Mouse (Mus musculus) hindbrain, postnatal 0 days (tissue): ENCODE data around the gene Rer1. TPM values are rescaled to one million over a fixed set of nuclear protein-coding genes. Genes with fewer than 3 reads are reported as not detected.
A peak's percentile ranks its signal among the peaks of the same experiment; 100 is the strongest.

Source experiments
- ATAC-seq: fragments of 200-750 bp; cut with Nextera tagmentation; 2 replicates; pipeline ENCODE4 v1.8.0; 2017; ENCODE audit warnings: mild to moderate bottlenecking, moderate TSS enrichment, moderate library complexity
- DNase-seq: peaks from one replicate; pipeline ENCODE4 v3.0.0-alpha.2; 2015; ENCODE audit warnings: low spot score
- H3K27ac ChIP-seq: fragments of 300-500 bp; sonication (generic); 2 replicates; pipeline ENCODE4 v1.5.1; 2014; ENCODE audit warnings: mild to moderate bottlenecking
- H3K27me3 ChIP-seq: fragments of 300-500 bp; sonication (generic); 2 replicates; pipeline ENCODE4 v1.6.1; 2014; ENCODE audit warnings: low read length, mixed read lengths; ENCODE audit not compliant: insufficient read depth
- H3K36me3 ChIP-seq: fragments of 300-500 bp; sonication (generic); 2 replicates; pipeline ENCODE4 v1.6.1; 2014; ENCODE audit warnings: low read length, mixed read lengths; ENCODE audit not compliant: insufficient read depth
- H3K4me1 ChIP-seq: fragments of 300-500 bp; sonication (generic); 2 replicates; pipeline ENCODE4 v1.6.1; 2014; ENCODE audit warnings: antibody characterized with exemption, low read length, mixed read lengths; ENCODE audit not compliant: insufficient read depth
- H3K4me2 ChIP-seq: fragments of 300-500 bp; sonication (generic); 2 replicates; pipeline ENCODE4 v1.6.1; 2014; ENCODE audit warnings: low read depth, mild to moderate bottlenecking, low read length, moderate library complexity, mixed read lengths
- H3K4me3 ChIP-seq: fragments of 300-500 bp; sonication (generic); 2 replicates; pipeline ENCODE4 v1.5.1; 2014; ENCODE audit warnings: low read length
- H3K9ac ChIP-seq: fragments of 300-500 bp; sonication (generic); replicated peaks from 2 replicates; pipeline ENCODE4 v1.6.1; 2014; ENCODE audit warnings: mild to moderate bottlenecking, low read length, moderate library complexity, mixed read lengths
- H3K9me3 ChIP-seq: fragments of 300-500 bp; sonication (generic); 2 replicates; pipeline ENCODE4 v1.6.1; 2016; ENCODE audit warnings: low read length, mixed read lengths
- CTCF ChIP-seq: IDR thresholded peaks from 2 replicates; pipeline ENCODE4 v1.5.1; 2016; ENCODE audit warnings: antibody characterized with exemption, control low read depth, low read depth
- WGBS: fragments of 180-500 bp; shearing (Covaris S2); extraction: QIAGEN DNeasy Blood & Tissue Kit; methylation state at CpG from one replicate; pipeline ENCODE4 v1.1.7; 2014; 5-methylcytosine and 5-hydroxymethylcytosine counted together
- polyA plus RNA-seq: library from polyadenylated mRNA; unstranded; fragments of >200 nt; fragmentation: Nextera tagmentation; extraction: Ambion mirVana; gene quantifications from 2 replicates; pipeline ENCODE4 v1.2.1, GENCODE M21; 2015
- total RNA-seq: library from RNA; depleted of rRNA; stranded (reverse); fragments of >200 nt; gene quantifications from 2 replicates; pipeline ENCODE4 v1.2.3, GENCODE M21; 2014

The Rer1 gene
- total and polyA plus RNA-seq, 2 experiments from 2014 or later, result 85.4 to 129 TPM

DNA sequence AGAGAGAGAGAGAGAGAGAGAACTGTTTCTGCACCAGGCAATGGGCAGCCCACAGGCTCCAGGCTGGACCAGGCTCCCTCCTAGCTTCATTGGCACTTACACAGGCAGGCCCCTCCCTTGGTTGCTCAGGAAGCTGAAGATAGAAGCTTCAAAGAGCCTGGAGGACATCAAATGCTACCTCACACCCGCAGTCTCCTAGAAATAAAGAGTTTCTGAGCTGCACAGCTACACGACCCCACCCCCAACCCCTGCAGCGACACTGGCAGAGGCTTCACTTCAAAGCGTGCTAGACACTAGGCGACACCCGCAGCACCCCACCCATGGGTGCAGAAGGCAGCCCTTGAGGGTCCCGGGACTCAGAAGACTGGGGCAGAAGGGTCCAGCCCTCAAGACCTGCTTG lies 36.1 kb downstream of the Rer1 start:
- Histone ChIP-seq H3K27ac (no peak overlapping the region), H3K36me3 (no peaks in the 10 kb centered on the region), H3K27me3 (no peaks in the 10 kb centered on the region), H3K4me1 (no peaks in the 10 kb centered on the region), H3K4me3 (no peak overlapping the region), H3K9me3 (no peaks in the 10 kb centered on the region), H3K9ac (no peak overlapping the region), H3K4me2 (no peak overlapping the region)
- 85% methylated on average over 7 of the region's 7 CpGs for WGBS
- no peak for DNase-seq
- ATAC-seq, result no peak
- no peak for TF ChIP-seq CTCF

- WGBS, result 71% methylated on average over 14 of the region's 14 CpGs
Observed at GRCm38 (mm10) chr4:155046636-155047035, 39.5 kb downstream of the Rer1 start.

DNA sequence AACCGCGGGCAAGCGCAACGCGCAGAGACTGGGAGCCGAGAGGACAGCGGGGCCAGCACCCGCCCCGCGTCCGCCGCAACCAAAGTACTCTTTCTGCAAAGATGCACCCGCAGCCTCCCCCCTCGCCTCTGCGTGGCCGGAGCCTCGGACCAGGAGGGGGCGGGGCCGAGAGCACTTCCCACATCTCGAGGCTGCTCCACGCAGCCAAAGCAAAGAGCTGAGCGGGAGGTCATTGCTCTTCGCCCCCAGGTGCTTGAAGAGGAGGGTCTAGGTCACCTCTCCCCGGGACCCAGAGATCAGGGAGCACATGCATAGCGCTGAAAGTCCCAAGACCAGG lies 42.9 kb downstream of the Rer1 start:
- H3K27me3 ChIP-seq, result 0 out of 2 replicates have a peak, but pooled peaks cover 3% of the 10 kb centered on the region
- no peak for DNase-seq
- no peaks in the 10 kb centered on the region for H3K9me3 ChIP-seq
- H3K9ac ChIP-seq, result peak overlapping the region; percentile 70
- no peak for TF ChIP-seq CTCF
- 0 out of 2 replicates have a peak overlapping the region, but pooled peaks have one; percentile 48 for H3K27ac ChIP-seq
- H3K36me3 ChIP-seq, result no peaks in the 10 kb centered on the region
- 1% methylated on average over 25 of the region's 25 CpGs for WGBS
- H3K4me1 ChIP-seq, result peaks cover 24% of the 10 kb centered on the region
- H3K4me3 ChIP-seq, result peak overlapping the region; percentile 50
- H3K4me2 ChIP-seq, result peak overlapping the region; percentile 82
- no peak; the same call in 1 of the 2 replicates for ATAC-seq

More at GRCm38 (mm10) chr4:155046636-155047035, 39.5 kb downstream of the Rer1 start:
- Histone ChIP-seq H3K36me3 (no peaks in the 10 kb centered on the region), H3K4me2 (no peak overlapping the region), H3K9me3 (no peaks in the 10 kb centered on the region), H3K27ac (no peak overlapping the region), H3K27me3 (0 out of 2 replicates have a peak, but pooled peaks cover 3% of the 10 kb centered on the region), H3K4me1 (peaks cover 10% of the 10 kb centered on the region; the same call in 1 of the 2 replicates), H3K4me3 (no peak overlapping the region), H3K9ac (no peak overlapping the region)
- ATAC-seq, result no peak
- no peak for TF ChIP-seq CTCF
- no peak for DNase-seq

DNA sequence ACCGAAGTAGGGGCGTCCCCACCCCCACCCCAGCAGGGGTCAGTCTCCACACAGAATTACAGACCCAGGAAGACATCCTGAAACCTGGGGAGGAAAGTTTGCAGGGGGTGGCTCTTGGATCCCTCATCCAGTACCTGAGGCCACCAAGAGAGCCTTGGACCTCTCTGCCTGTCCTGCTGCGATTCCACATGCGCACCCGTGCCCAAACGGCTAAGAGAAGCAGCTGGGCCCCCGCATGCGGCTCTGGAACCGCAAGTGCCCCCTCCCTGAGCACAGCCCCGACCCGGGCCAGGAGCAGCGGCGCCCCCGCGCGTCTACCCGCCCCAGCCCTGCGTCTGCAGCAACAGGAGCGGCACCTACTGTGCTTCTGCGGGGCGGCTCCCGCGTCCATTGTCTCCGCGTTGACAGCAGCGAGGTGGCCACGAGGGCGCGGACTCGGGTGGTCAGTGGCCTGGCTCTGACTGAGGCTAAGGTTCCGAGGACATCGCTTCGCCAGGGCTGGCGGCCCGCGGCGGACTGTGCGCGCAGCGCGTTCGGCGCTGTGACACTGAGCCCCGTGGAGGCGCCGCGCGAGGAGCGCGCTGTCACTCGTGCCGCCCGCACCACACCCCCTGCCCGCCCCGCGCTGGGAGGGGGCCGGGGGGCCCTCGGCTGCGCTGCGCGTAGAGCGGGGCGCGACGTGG lies 43.4 kb downstream of the Rer1 start:
- Histone ChIP-seq H3K4me2 (peak overlapping the region; percentile 82), H3K36me3 (no peaks in the 10 kb centered on the region), H3K27me3 (0 out of 2 replicates have a peak, but pooled peaks cover 3% of the 10 kb centered on the region), H3K27ac (peak overlapping the region; percentile 48; the same call in 1 of the 2 replicates), H3K4me3 (peak overlapping the region; percentile 50), H3K9me3 (no peaks in the 10 kb centered on the region), H3K9ac (peak overlapping the region; percentile 70), H3K4me1 (peaks cover 24% of the 10 kb centered on the region)
- DNase-seq (peak; percentile 57), ATAC-seq (peak; percentile 55)
- WGBS, result 2% methylated on average over 65 of the region's 65 CpGs
- no peak for TF ChIP-seq CTCF

DNA sequence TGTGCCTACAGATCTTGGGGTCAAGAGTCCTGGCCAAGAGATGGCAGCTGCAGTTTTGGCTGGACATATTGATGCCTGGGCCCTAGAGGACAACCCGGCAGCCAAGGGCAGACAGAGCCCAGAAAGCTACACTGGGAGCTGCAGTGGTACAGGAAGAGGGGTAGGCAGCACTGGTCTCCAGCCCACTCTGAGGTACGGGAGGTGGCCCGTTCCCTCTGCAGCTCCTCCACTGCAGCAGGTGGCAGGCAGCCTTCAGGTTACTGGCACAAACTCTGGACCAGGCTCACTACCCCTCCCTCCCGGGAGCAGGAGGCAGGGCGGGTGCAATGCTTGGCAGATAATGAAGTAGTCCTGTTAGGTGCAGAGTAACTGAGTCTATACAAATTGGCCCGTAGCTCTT lies 45.5 kb downstream of the Rer1 start:
- no peaks in the 10 kb centered on the region for H3K9me3 ChIP-seq
- peak overlapping the region; percentile 42 for H3K4me2 ChIP-seq
- ATAC-seq (no peak), DNase-seq (no peak)
- H3K4me3 ChIP-seq, result 0 out of 2 replicates have a peak overlapping the region, but pooled peaks have one; percentile 1
- H3K4me1 ChIP-seq, result peaks cover 24% of the 10 kb centered on the region
- 24% methylated on average over 6 of the region's 6 CpGs for WGBS
- H3K27ac ChIP-seq, result peak overlapping the region; percentile 36; the same call in 1 of the 2 replicates
- 0 out of 2 replicates have a peak, but pooled peaks cover 3% of the 10 kb centered on the region for H3K27me3 ChIP-seq
- H3K9ac ChIP-seq, result peak overlapping the region; percentile 28; the same call in 1 of the 2 replicates
- no peaks in the 10 kb centered on the region for H3K36me3 ChIP-seq
- no peak for TF ChIP-seq CTCF

- Histone ChIP-seq H3K27me3 (0 out of 2 replicates have a peak, but pooled peaks cover 3% of the 10 kb centered on the region), H3K36me3 (no peaks in the 10 kb centered on the region), H3K4me1 (peaks cover 25% of the 10 kb centered on the region), H3K4me3 (0 out of 2 replicates have a peak overlapping the region, but pooled peaks have one; percentile 1), H3K27ac (peak overlapping the region; percentile 36; the same call in 1 of the 2 replicates), H3K4me2 (peak overlapping the region; percentile 42), H3K9ac (peak overlapping the region; percentile 28; the same call in 1 of the 2 replicates), H3K9me3 (no peaks in the 10 kb centered on the region)
- TF ChIP-seq CTCF, result no peak
- 15% methylated on average over 9 of the region's 9 CpGs for WGBS
- ATAC-seq, result no peak
- DNase-seq, result peak; percentile 40
Observed at GRCm38 (mm10) chr4:155040197-155040596, 46.0 kb downstream of the Rer1 start.

- no peak overlapping the region for H3K4me3 ChIP-seq
- 32% methylated on average over 13 of the region's 13 CpGs for WGBS
- no peaks in the 10 kb centered on the region for H3K9me3 ChIP-seq
- TF ChIP-seq CTCF, result no peak
- no peaks in the 10 kb centered on the region for H3K27me3 ChIP-seq
- H3K9ac ChIP-seq, result no peak overlapping the region; the same call in 1 of the 2 replicates
- ATAC-seq, result no peak; the same call in 1 of the 2 replicates
- H3K27ac ChIP-seq, result peak overlapping the region; percentile 20; the same call in 1 of the 2 replicates
- H3K36me3 ChIP-seq, result no peaks in the 10 kb centered on the region
- H3K4me1 ChIP-seq, result peaks cover 21% of the 10 kb centered on the region
- H3K4me2 ChIP-seq, result no peak overlapping the region
- DNase-seq, result peak; percentile 55
Observed at GRCm38 (mm10) chr4:155034787-155035186, 51.4 kb downstream of the Rer1 start.
